Mouse (Mus musculus) G1E (cell line): ENCODE measurements at regions not wholly inside any gene's neighbourhood (a gene's known extent, or its start where the extent isn't known, plus 50 kb on each side); places are given as distances from the start of the nearest gene placed in this dataset.

Experiments used
- ATAC-seq: 2 replicates; pipeline ENCODE4 v1.8.0; 2016; ENCODE audit warnings: mild to moderate bottlenecking; ENCODE audit not compliant: insufficient number of reproducible peaks, poor library complexity, low FRiP score, severe bottlenecking; ENCODE audit errors: extremely low read depth
- DNase-seq: peaks from one replicate; pipeline ENCODE4 v3.0.0; 2012; ENCODE audit warnings: low spot score
- H3K27me3 ChIP-seq: 2 replicates; pipeline ENCODE4 v1.6.1; 2012; ENCODE audit warnings: mild to moderate bottlenecking, low read length, inconsistent platforms; ENCODE audit not compliant: insufficient read depth
- H3K36me3 ChIP-seq: replicated peaks from 2 replicates; pipeline ENCODE3; 2012; ENCODE audit warnings: mild to moderate bottlenecking, inconsistent platforms
- H3K4me1 ChIP-seq: 2 replicates; pipeline ENCODE4 v1.6.1; 2012; ENCODE audit warnings: low read depth, low read length, inconsistent platforms, mixed read lengths; ENCODE audit not compliant: insufficient read depth
- H3K4me3 ChIP-seq: 2 replicates; pipeline ENCODE4 v1.5.1; 2012; ENCODE audit warnings: low read depth, mild to moderate bottlenecking, inconsistent platforms, low read length, moderate library complexity, mixed read lengths
- H3K9me3 ChIP-seq: replicated peaks from 2 replicates; pipeline ENCODE4 v1.6.1; 2012; ENCODE audit warnings: inconsistent platforms
- CTCF ChIP-seq: IDR thresholded peaks from 2 replicates; pipeline ENCODE4 v1.5.1; 2012; ENCODE audit warnings: low read depth, low read length, inconsistent platforms, mixed read lengths
- GATA1 ChIP-seq: IDR thresholded peaks from 2 replicates; pipeline ENCODE4 v1.6.1; 2012; ENCODE audit warnings: borderline replicate concordance, low read length, inconsistent platforms, mixed read lengths
- GATA2 ChIP-seq: IDR thresholded peaks from 2 replicates; pipeline ENCODE4 v1.6.1; 2012; ENCODE audit warnings: low read depth, low read length, inconsistent platforms, borderline replicate concordance
- POLR2AphosphoS5 ChIP-seq: IDR thresholded peaks from 2 replicates; pipeline ENCODE4 v1.6.1; 2012; ENCODE audit warnings: low read depth, low read length, inconsistent platforms; ENCODE audit not compliant: insufficient replicate concordance
- TAL1 ChIP-seq: conservative IDR thresholded peaks from 2 replicates; pipeline ENCODE4 v1.6.1; 2012; ENCODE audit warnings: low read depth, low read length, inconsistent platforms, mixed read lengths

DNA sequence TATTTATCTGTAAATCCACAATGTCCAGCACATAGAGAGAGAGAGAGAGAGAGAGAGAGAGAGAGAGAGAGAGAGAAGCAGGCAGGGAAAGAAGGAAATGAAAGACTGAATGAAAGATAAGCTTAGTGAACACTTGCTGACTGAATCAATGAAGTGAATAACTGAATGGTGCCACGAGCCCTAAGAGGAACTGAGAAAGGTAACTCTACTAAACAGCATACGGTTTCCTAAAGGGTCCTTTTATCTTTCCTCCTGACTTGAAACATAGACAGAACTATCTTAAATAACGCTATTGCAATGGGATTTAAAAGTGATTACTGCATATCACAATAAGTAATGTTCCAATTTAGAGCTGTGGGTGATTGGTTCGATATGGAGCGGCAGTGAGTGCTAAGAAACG lies 121.0 kb downstream of the Rbm26 start:
- ATAC-seq (no peak), DNase-seq (no peak)
- no peak for TF ChIP-seq GATA2
- TF ChIP-seq GATA1 = no peak
- TF ChIP-seq CTCF = no peak
- no peak for TF ChIP-seq POLR2AphosphoS5
- no peak for TF ChIP-seq TAL1
- no peak overlapping the region for H3K4me3 ChIP-seq
- H3K36me3 ChIP-seq = no peaks in the 10 kb centered on the region
- peaks cover 4% of the 10 kb centered on the region; the same call in 1 of the 2 replicates for H3K9me3 ChIP-seq
- no peaks in the 10 kb centered on the region for H3K4me1 ChIP-seq
- H3K27me3 ChIP-seq = no peaks in the 10 kb centered on the region

DNA sequence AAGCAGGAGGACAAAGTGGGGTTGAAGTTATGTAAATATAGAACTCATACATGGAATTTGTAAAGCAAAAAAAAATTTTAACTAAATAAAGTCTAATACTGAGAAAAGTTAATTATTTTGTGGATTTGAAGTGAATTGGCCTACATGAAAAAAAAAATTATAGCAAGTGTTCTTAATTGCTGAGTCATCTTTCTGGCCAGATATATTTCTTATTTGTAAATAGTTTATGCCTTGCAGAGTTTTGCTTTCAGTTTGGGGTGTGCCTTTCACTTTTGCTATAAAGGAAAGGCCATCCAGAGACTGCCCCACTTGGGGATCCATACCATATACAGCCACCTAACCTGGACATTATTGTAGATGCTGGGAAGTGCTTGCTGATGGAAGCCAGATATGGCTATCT lies 138.3 kb downstream of the Rbm26 start:
- DNase-seq = no peak
- H3K4me1 ChIP-seq = no peaks in the 10 kb centered on the region
- H3K36me3 ChIP-seq = no peaks in the 10 kb centered on the region
- H3K4me3 ChIP-seq = no peak overlapping the region
- no peak for TF ChIP-seq CTCF
- H3K27me3 ChIP-seq = no peaks in the 10 kb centered on the region
- no peak for ATAC-seq
- peaks cover 15% of the 10 kb centered on the region for H3K9me3 ChIP-seq

DNA sequence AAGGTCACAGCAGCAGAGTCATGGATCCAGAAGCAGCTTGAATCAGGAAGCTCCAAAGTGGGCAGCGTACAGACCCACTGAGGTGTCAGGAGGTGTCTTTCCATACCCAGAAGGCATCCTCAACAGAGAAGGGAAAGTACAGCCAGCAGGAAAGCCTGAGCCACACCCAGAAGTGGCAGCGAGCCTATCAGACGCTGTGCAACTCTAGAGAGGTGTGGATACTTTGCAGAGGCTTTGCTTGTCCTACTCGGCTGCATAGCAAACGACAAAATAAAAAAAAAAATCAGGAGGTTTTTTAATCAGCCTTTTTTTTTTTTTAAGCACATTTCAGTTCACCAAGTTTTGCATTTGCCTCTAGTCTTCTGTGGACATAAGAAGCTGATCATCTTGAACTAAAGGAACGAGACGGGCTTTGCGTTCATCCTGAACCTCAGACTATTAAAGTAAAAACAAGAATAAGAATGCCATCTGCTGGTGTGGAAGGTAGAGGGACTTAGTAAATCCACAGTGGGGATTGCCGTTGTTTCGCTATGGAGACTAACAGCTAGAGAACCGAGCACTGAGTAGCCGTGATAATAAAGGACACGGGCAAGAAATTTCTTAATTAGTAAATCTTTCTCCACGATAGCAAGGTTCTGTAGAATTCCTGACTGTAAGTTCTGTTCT lies 142.3 kb downstream of the Rbm26 start:
- H3K4me3 ChIP-seq = no peak overlapping the region
- no peaks in the 10 kb centered on the region for H3K4me1 ChIP-seq
- no peak for ATAC-seq
- H3K36me3 ChIP-seq = no peaks in the 10 kb centered on the region
- DNase-seq = no peak
- peaks cover 18% of the 10 kb centered on the region for H3K9me3 ChIP-seq
- no peak for TF ChIP-seq POLR2AphosphoS5
- TF ChIP-seq GATA2 = no peak
- TF ChIP-seq CTCF = no peak
- TF ChIP-seq TAL1 = no peak
- no peak for TF ChIP-seq GATA1
- H3K27me3 ChIP-seq = no peaks in the 10 kb centered on the region

DNA sequence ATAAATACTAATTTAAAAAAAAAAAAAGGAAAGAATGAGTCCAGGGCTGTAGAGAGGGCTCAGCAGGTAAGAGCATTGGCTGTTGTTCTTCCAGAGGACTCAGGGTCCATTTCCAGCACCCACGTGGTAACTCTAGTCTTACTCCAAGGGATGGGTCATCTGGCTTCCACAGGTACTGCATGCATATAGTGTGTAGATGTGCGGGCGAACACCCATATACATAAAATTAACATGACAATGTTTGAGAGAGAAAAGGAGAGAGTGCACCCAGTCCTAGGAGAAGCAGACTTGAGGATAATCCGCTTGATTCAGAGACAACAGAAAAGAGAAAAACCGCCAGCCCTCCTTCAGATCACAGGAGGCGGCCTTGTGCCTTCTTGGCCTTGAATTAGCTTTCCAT lies 157.2 kb downstream of the Rbm26 start:
- H3K27me3 ChIP-seq = no peaks in the 10 kb centered on the region
- H3K4me1 ChIP-seq = no peaks in the 10 kb centered on the region
- peaks cover 33% of the 10 kb centered on the region for H3K9me3 ChIP-seq
- H3K4me3 ChIP-seq = no peak overlapping the region
- TF ChIP-seq CTCF (no peak), GATA2 (no peak), POLR2AphosphoS5 (no peak), TAL1 (no peak)
- ATAC-seq (no peak), DNase-seq (no peak)
- no peaks in the 10 kb centered on the region for H3K36me3 ChIP-seq

DNA sequence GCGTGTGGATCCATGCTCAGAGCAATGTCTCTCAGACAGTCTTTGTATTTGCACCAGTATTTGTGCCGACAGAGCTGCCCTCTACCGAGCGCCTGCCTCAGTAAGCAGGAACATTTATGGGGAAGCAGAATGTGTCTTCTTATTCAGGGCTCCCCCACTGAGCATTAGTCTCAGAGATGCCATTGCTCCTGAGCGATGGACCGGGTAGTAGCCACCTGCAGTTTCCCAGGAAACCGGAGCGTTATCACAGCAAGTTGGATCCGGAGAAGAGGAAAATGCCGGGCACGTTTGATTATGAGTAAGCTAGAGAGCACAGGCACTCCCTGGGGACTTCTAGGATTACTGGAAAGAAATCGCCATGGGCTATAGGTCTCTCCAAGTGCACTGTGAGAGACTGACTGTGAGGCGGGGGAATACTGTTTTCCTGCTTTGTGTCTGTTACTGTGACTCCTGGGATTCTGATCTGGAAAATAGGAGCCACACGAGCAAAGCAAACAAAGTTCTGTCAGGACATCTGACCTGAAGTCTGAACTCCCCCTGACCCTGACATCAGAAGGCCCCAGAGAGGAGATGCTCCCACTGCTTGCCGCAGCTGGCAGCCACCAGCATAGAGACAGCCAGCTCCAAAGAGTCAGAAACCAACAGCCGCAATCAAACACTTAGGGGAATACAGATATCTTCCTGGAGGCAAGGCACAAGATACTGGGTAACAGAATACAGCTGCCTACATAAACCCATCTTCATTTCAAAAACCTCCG lies 160.9 kb downstream of the Rbm26 start:
- Histone ChIP-seq H3K36me3 (no peaks in the 10 kb centered on the region), H3K4me1 (no peaks in the 10 kb centered on the region), H3K4me3 (no peak overlapping the region), H3K27me3 (no peaks in the 10 kb centered on the region), H3K9me3 (peaks cover 40% of the 10 kb centered on the region)
- DNase-seq (no peak), ATAC-seq (no peak)
- no peak for TF ChIP-seq GATA1
- no peak for TF ChIP-seq POLR2AphosphoS5
- TF ChIP-seq TAL1 = no peak
- TF ChIP-seq CTCF = no peak
- TF ChIP-seq GATA2 = no peak

DNA sequence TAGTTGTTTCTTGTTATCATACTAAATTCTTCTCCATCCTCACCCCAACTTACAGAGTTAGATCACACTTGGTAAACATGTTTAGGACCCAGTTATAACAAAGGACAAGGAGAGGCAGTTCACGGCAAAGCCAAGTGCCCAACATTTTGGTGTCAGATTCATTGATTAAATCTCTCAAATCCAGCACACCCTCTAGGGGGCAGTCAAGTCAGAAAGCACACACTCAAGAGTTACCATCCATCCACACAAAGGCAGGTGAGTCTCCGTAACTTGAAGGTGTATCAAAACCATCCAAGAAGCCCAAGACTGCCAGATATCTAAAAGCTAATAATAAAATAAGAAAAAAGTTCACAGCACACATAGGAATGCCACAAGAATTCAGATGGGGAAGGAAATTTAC lies 161.8 kb downstream of the Rbm26 start:
- DNase-seq (no peak), ATAC-seq (no peak)
- peaks cover 41% of the 10 kb centered on the region for H3K9me3 ChIP-seq
- no peaks in the 10 kb centered on the region for H3K27me3 ChIP-seq
- no peak overlapping the region for H3K4me3 ChIP-seq
- H3K4me1 ChIP-seq = no peaks in the 10 kb centered on the region
- no peak for TF ChIP-seq TAL1
- no peak for TF ChIP-seq CTCF
- TF ChIP-seq GATA1 = no peak
- TF ChIP-seq POLR2AphosphoS5 = no peak
- TF ChIP-seq GATA2 = no peak
- H3K36me3 ChIP-seq = no peaks in the 10 kb centered on the region

DNA sequence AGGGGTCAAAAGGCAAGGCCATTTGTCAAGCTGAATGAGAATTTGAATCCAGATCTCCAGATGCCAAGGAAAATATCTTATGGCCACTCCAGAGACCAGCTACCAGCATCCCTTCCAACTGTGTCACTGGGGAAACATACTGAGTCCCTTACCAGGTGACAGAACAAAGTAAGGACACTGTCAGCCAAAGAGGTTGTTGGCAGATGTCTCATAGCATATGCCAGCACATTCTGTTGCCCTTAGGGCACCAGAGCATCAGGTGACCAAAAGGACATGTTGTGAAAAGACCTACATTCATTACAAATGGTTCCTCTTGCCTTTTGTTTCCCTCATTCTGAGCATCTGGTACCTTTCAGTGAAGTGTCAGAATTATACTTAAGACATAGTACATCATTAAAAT lies 166.4 kb downstream of the Rbm26 start:
- H3K4me3 ChIP-seq = no peak overlapping the region
- no peak for ATAC-seq
- TF ChIP-seq CTCF (no peak), GATA2 (no peak), GATA1 (no peak), POLR2AphosphoS5 (no peak), TAL1 (no peak)

More for the DNA sequence above, 166.4 kb downstream of the Rbm26 start:
- no peaks in the 10 kb centered on the region for H3K4me1 ChIP-seq
- H3K36me3 ChIP-seq = no peaks in the 10 kb centered on the region
- H3K27me3 ChIP-seq = no peaks in the 10 kb centered on the region
- DNase-seq = no peak
- peaks cover 32% of the 10 kb centered on the region for H3K9me3 ChIP-seq
